Mouse (Mus musculus) kidney, adult 2 months (tissue): ENCODE data around the gene Gm37240.

Experiments
- CTCF ChIP-seq: fragments of 200-500 bp; conservative IDR thresholded peaks from 2 replicates; pipeline ENCODE4 v1.5.1; 2011; ENCODE audit warnings: low read depth, mild to moderate bottlenecking, control low read depth, low read length, moderate library complexity, mixed read lengths; ENCODE audit not compliant: insufficient read depth, insufficient read length
- POLR2A ChIP-seq: fragments of 200-500 bp; IDR thresholded peaks from one replicate; pipeline ENCODE4 v1.6.1; 2011; ENCODE audit warnings: low read depth, low read length, control low read depth

DNA sequence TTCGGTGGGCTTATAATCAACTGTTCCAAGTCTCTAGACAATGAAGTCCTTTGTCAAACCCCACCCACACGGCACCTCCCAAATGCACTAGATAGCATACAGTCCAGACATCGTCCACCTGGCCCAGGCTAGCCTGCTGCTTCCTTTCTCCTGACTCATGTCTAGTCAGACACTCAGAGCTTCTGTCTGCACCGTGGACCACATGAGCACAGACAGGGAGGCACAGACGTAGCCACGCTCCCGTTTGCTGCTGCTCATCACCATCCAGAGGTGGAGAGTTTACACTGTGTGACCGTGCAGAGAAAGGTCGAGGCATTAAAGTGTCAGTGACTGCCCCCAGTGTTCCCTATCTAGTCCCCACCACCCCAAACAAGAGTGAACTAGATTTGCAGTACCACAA is 1191.9 kb downstream of the Gm37240 start:
- TF ChIP-seq POLR2A (no peak), CTCF (no peak)
